Mouse (Mus musculus) CH12.LX (cell line): ENCODE results near the gene Iqub. TPM values are rescaled to one million over a fixed set of nuclear protein-coding genes. Genes with fewer than 3 reads are reported as not detected.

Experiments used
- DNase-seq: peaks from one replicate; pipeline ENCODE4 v3.0.0-alpha.2; 2013; ENCODE audit errors: extremely low read depth
- H3K27ac ChIP-seq: 2 replicates; pipeline ENCODE4 v1.5.1; 2012; ENCODE audit warnings: low read depth, mild to moderate bottlenecking, control low read depth, moderate library complexity; ENCODE audit not compliant: insufficient read depth
- H3K27me3 ChIP-seq: replicated peaks from 2 replicates; pipeline ENCODE3; 2012; ENCODE audit warnings: inconsistent platforms
- H3K36me3 ChIP-seq, 2 experiments: replicated peaks in 1 of 2; 2 replicates each; pipeline versions ENCODE3 to v1.6.1; 2012; ENCODE audit warnings: inconsistent platforms in 1 of 2, low read length in 1 of 2, mild to moderate bottlenecking in 1 of 2, mixed read lengths in 1 of 2, moderate library complexity in 1 of 2; ENCODE audit not compliant: control insufficient read depth in 1 of 2, insufficient read depth in 1 of 2
- H3K4me1 ChIP-seq, 2 experiments: 2 replicates each; pipeline ENCODE4 v1.6.1; 2012; ENCODE audit warnings: inconsistent platforms in 1 of 2, moderate library complexity in 1 of 2; ENCODE audit not compliant: insufficient read depth in 2 of 2, control insufficient read depth in 1 of 2
- H3K4me2 ChIP-seq: 2 replicates; pipeline ENCODE4 v1.6.1; 2012; ENCODE audit warnings: low read depth, mild to moderate bottlenecking, control low read depth; ENCODE audit not compliant: poor library complexity, insufficient read depth, severe bottlenecking
- H3K4me3 ChIP-seq, 3 experiments: fragments of 150-350 bp in 1 of 3; sonication (generic) in 1 of 3; replicated peaks in 1 of 3; 2 replicates each; pipeline versions ENCODE3 to v1.5.1; 2011 to 2012; ENCODE audit warnings: low read depth in 2 of 3, low read length in 2 of 3, mild to moderate bottlenecking in 2 of 3, moderate library complexity in 2 of 3, control low read depth in 1 of 3, improper control_type of control experiment in 1 of 3, inconsistent platforms in 1 of 3, mixed read lengths in 1 of 3; ENCODE audit not compliant: poor library complexity in 1 of 3
- H3K79me2 ChIP-seq: replicated peaks from 2 replicates; pipeline ENCODE4 v1.6.1; 2012; ENCODE audit warnings: mild to moderate bottlenecking, moderate library complexity; ENCODE audit not compliant: control insufficient read depth, poor library complexity, insufficient read depth, severe bottlenecking; ENCODE audit errors: extremely low read depth
- H3K9ac ChIP-seq: 2 replicates; pipeline ENCODE4 v1.6.1; 2012; ENCODE audit warnings: low read depth, mild to moderate bottlenecking, control low read depth, moderate library complexity; ENCODE audit not compliant: insufficient read depth
- H3K9me3 ChIP-seq: replicated peaks from 2 replicates; pipeline ENCODE3; 2012; ENCODE audit warnings: low read length, inconsistent platforms, mixed read lengths
- BHLHE40 ChIP-seq: IDR thresholded peaks from 2 replicates; pipeline ENCODE4 v1.6.1; 2011; ENCODE audit warnings: mild to moderate bottlenecking, low read depth, low read length, improper control_type of control experiment
- EP300 ChIP-seq: IDR thresholded peaks from 2 replicates; pipeline ENCODE4 v1.6.1; 2011; ENCODE audit warnings: low read length, improper control_type of control experiment
- ETS1 ChIP-seq: conservative IDR thresholded peaks from 2 replicates; pipeline ENCODE4 v1.6.1; 2012; ENCODE audit warnings: low read depth, mild to moderate bottlenecking, inconsistent platforms, low read length, improper control_type of control experiment, moderate library complexity
- IRF4 ChIP-seq: IDR thresholded peaks from 2 replicates; pipeline ENCODE4 v1.6.1; 2014; ENCODE audit warnings: low read depth, mild to moderate bottlenecking, inconsistent platforms, low read length, improper control_type of control experiment
- JUN ChIP-seq: IDR thresholded peaks from 2 replicates; pipeline ENCODE4 v1.6.1; 2011; ENCODE audit warnings: low read depth, mild to moderate bottlenecking, low read length, improper control_type of control experiment, moderate library complexity; ENCODE audit not compliant: insufficient read depth
- JUND ChIP-seq: conservative IDR thresholded peaks from 2 replicates; pipeline ENCODE4 v1.6.1; 2011; ENCODE audit warnings: low read depth, low read length, improper control_type of control experiment
- MAFK ChIP-seq: IDR thresholded peaks from 2 replicates; pipeline ENCODE4 v1.6.1; 2011; ENCODE audit warnings: low read length, improper control_type of control experiment; ENCODE audit not compliant: insufficient replicate concordance
- MAX ChIP-seq: IDR thresholded peaks from 2 replicates; pipeline ENCODE4 v1.6.1; 2011; ENCODE audit warnings: low read length, improper control_type of control experiment
- MEF2A ChIP-seq: IDR thresholded peaks from 2 replicates; pipeline ENCODE4 v1.6.1; 2014; ENCODE audit warnings: low read depth, mild to moderate bottlenecking, inconsistent platforms, low read length, improper control_type of control experiment, borderline replicate concordance
- MYC ChIP-seq: IDR thresholded peaks from 2 replicates; pipeline ENCODE4 v1.6.1; 2011; ENCODE audit warnings: low read depth, mild to moderate bottlenecking, improper control_type of control experiment, low read length
- NRF1 ChIP-seq: IDR thresholded peaks from 2 replicates; pipeline ENCODE4 v1.6.1; 2014; ENCODE audit warnings: low read depth, mild to moderate bottlenecking, inconsistent platforms, low read length, improper control_type of control experiment, moderate library complexity
- POLR2A ChIP-seq: IDR thresholded peaks from 2 replicates; pipeline ENCODE4 v1.6.1; 2011; ENCODE audit warnings: low read depth, mild to moderate bottlenecking, improper control_type of control experiment, low read length
- POLR2AphosphoS2 ChIP-seq: IDR thresholded peaks from 2 replicates; pipeline ENCODE4 v1.6.1; 2011; ENCODE audit warnings: low read depth, low read length, improper control_type of control experiment
- RCOR1 ChIP-seq: conservative IDR thresholded peaks from 2 replicates; pipeline ENCODE4 v1.6.1; 2012; ENCODE audit warnings: low read depth, mild to moderate bottlenecking, inconsistent platforms, low read length, improper control_type of control experiment
- TCF12 ChIP-seq: IDR thresholded peaks from 2 replicates; pipeline ENCODE4 v1.6.1; 2014; ENCODE audit warnings: low read depth, mild to moderate bottlenecking, inconsistent platforms, low read length, improper control_type of control experiment
- UBTF ChIP-seq: IDR thresholded peaks from 2 replicates; pipeline ENCODE4 v1.6.1; 2012; ENCODE audit warnings: low read depth, mild to moderate bottlenecking, inconsistent platforms, low read length, improper control_type of control experiment, moderate library complexity
- USF2 ChIP-seq: conservative IDR thresholded peaks from 2 replicates; pipeline ENCODE4 v1.6.1; 2011; ENCODE audit warnings: low read depth, low read length, improper control_type of control experiment
- ZMIZ1 ChIP-seq: IDR thresholded peaks from 2 replicates; pipeline ENCODE4 v1.6.1; 2012; ENCODE audit warnings: low read depth, mild to moderate bottlenecking, inconsistent platforms, low read length, improper control_type of control experiment
- dilution Hi-C: fragments of 300-500 bp; cut with MboI; formaldehyde crosslinking; loops from 2 replicates; pipeline ENCODE4 v1.14.3; 2020; ENCODE audit warnings: low sequenced_read_pairs; ENCODE audit not compliant: extremely low pct_unique_long_range_greater_than_20kb, extremely low pct_ligation_motif_present
- in situ Hi-C: fragments of 300-500 bp; cut with MboI; formaldehyde crosslinking; loops from 3 replicates; pipeline ENCODE4 v1.14.3; 2019; ENCODE audit warnings: low sequenced_read_pairs, low pct_ligation_motif_present, low pct_unique_long_range_greater_than_20kb, mixed read lengths
- polyA plus RNA-seq: library from polyadenylated mRNA; unstranded; fragments of >175 nt; gene quantifications from 2 replicates; pipeline ENCODE4 v1.2.1, GENCODE M21; 2012; ENCODE audit warnings: low read depth; ENCODE audit not compliant: insufficient read length
- total RNA-seq, 2 experiments: library from RNA; depleted of rRNA; stranded (reverse); fragments of 300-350 nt in 1 of 2; fragments of >200 nt in 1 of 2; gene quantifications; 2 replicates each; pipeline ENCODE4 v1.2.3; 2012 to 2014

The Iqub gene
- total and polyA plus RNA-seq, 3 experiments: not detected

- in situ Hi-C loops: no loop called here
- dilution Hi-C loops: no loop called here
- Histone ChIP-seq H3K9me3 (no peaks in the 10 kb centered on the region), H3K27me3 (no peaks in the 10 kb centered on the region), H3K4me3 (no peak overlapping the region), H3K9ac (no peak overlapping the region), H3K4me2 (no peak overlapping the region), H3K27ac (no peak overlapping the region), H3K36me3 (no peaks in the 10 kb centered on the region), H3K79me2 (no peaks in the 10 kb centered on the region), H3K4me1 (peaks cover 0 to 20% of the 10 kb centered on the region in 2 experiments; a peak in 2 of 4 replicates)
- no peak for DNase-seq
- TF ChIP-seq USF2 (no peak), ZMIZ1 (no peak), MAFK (peak; percentile 49; the same call in 1 of the 2 replicates), NRF1 (no peak), UBTF (no peak)
These were observed 28.3 kb upstream of the Iqub start for GRCm38 (mm10) chr6:24543119-24543591.

GRCm38 (mm10) chr6:24542393-24542792 lies 27.5 kb upstream of the Iqub start:
- TF ChIP-seq RCOR1: no peak
- H3K79me2 ChIP-seq: no peaks in the 10 kb centered on the region
- peaks cover 0 to 20% of the 10 kb centered on the region in 2 experiments; a peak in 2 of 4 replicates for H3K4me1 ChIP-seq
- H3K9ac ChIP-seq: no peak overlapping the region
- dilution Hi-C loops (no loop called here), in situ Hi-C loops (no loop called here)
- no peak for DNase-seq
- H3K4me3 ChIP-seq: no peak overlapping the region
- no peak overlapping the region for H3K27ac ChIP-seq
- no peaks in the 10 kb centered on the region for H3K9me3 ChIP-seq
- H3K4me2 ChIP-seq: no peak overlapping the region
- H3K36me3 ChIP-seq: no peaks in the 10 kb centered on the region
- no peaks in the 10 kb centered on the region for H3K27me3 ChIP-seq

- dilution Hi-C loops: no loop called here
- peak overlapping the region; percentile 71 for H3K4me2 ChIP-seq
These were observed 25.2 kb upstream of the Iqub start for GRCm38 (mm10) chr6:24540106-24540505.

More at GRCm38 (mm10) chr6:24540106-24540505, 25.2 kb upstream of the Iqub start:
- peaks cover 0 to 20% of the 10 kb centered on the region in 2 experiments; a peak in 2 of 4 replicates for H3K4me1 ChIP-seq
- no peak for TF ChIP-seq MAFK
- TF ChIP-seq MYC: peak; percentile 50; the same call in 1 of the 2 replicates
- peak; percentile 82; the same call in 1 of the 2 replicates for TF ChIP-seq JUN
- peak; percentile 74; the same call in 1 of the 2 replicates for TF ChIP-seq MEF2A
- TF ChIP-seq EP300: peak; percentile 86
- TF ChIP-seq JUND: peak; percentile 61; the same call in 1 of the 2 replicates
- peak; percentile 36; the same call in 1 of the 2 replicates for TF ChIP-seq IRF4
- TF ChIP-seq POLR2AphosphoS2: no peak
- TF ChIP-seq TCF12: no peak
- TF ChIP-seq BHLHE40: no peak
- TF ChIP-seq POLR2A: no peak
- TF ChIP-seq MAX: no peak
- peak; percentile 75 for TF ChIP-seq ETS1
- no peak overlapping the region for H3K9ac ChIP-seq
- in situ Hi-C loops: no loop called here
- no peaks in the 10 kb centered on the region for H3K36me3 ChIP-seq
- H3K79me2 ChIP-seq: no peaks in the 10 kb centered on the region
- no peaks in the 10 kb centered on the region for H3K27me3 ChIP-seq
- H3K27ac ChIP-seq: no peak overlapping the region
- no peaks in the 10 kb centered on the region for H3K9me3 ChIP-seq
- H3K4me3 ChIP-seq: no peak overlapping the region
- DNase-seq: peak; percentile 61
